Mouse (Mus musculus): Measurements from ENCODE around the gene Pcmt1.

Gene Pcmt1

GRCm38 (mm10) chr10:7589592-7590233 is 91.2 kb downstream of the Pcmt1 start, which contains the start of gene Lrp11:
Lrp11 (plus strand) TSS chr10:7589800.
- DNase-seq (ENCODE audit: low spot score in 2 of 2), result peak; percentile 80 to 83

- no peak for DNase-seq (ENCODE audit: low spot score in 2 of 2)
Measured at GRCm38 (mm10) chr10:7586771-7587170, 94.2 kb downstream of the Pcmt1 start.

DNA sequence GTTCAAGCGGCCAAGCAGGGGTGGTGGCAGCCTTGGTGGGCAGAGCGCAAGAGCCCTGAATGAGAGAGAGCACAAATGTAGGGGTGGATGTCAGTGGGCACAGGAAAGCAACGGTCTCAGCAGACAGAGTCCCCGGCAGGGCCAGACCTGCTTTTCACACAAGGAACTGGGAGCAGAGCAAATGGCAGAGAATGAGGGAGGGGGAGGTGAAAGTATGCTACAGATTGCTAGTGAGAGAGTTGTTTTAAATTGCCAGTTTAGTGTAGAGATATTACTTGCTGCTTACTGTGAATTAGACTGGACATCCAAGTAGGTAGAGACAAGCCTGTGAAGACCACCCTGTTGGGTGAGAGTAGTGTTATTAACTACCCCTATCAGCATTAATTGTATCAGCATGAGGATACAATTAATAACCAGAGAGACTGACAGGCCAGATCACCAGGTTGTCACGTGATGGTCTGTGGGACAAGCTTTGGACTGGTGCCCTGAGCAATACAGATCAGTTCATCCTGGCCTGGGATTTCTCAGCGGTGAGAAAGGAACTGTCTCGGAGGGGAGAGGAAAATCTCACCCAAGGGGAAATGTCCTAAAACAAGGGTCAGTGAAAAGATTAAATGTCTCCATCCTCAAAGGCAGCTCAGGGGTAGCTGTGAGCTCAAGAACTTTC is 97.9 kb downstream of the Pcmt1 start:
- DNase-seq (ENCODE audit: low spot score in 2 of 2), result no peak

DNA sequence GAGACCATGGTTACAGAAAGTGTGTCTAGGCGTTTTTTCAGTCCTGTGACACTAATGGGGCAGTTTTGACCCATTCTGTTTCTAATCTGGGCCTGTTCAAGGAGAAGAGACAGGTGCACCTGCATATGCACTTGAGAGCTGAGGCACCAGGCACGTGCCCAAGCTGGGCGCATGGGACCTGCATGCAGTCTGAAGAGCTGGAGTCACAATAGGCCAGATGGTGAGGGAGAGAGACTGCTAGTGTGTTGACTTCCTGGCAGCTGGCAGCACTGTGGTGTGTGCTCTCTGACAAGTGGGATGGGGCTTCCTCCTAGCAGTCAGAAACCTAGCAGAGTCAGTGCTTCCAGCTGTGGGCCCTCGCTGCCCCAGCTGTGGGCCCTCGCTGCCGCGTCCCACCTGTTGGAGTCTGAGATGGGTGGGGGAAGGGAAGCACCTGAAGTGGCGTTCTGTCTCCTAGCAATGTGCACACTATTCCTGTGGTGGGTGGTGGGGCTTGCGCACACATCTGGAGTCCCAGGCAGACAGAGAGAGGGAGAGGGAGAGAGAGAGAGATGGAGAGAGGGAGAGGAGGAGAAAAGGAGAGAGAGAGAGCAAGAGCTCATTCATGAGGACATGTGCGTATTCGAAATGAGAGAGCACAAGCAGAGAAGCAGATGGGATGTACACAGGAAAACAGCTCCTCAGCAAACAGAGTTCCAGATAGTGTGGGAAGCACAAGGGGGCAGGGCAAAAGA is 98.6 kb downstream of the Pcmt1 start:
- DNase-seq (ENCODE audit: low spot score in 2 of 2), result no peak

DNA sequence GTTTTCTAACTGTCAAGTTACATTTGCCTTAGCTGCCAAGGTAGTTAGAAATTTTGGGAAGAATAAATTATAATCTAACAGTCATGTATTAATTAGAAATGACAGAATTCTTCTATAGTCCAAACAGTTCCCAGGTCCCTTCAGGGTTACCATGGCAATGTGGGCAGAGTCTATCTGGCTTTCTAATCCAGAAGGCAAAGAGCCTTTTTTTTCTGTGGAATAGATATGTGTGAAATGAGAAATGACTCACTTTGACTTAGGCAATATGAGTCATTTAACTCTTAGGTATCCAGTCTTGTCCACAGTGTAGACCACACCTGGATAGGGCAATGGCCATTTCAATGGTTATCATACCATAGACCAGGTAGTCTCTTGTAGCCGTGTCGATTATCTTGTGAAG is 99.5 kb downstream of the Pcmt1 start:
- DNase-seq (ENCODE audit: low spot score in 2 of 2), result no peak

Data from right cerebral cortex, postnatal 36 days (tissue).